Mouse (Mus musculus) MEL (cell line): ENCODE results near the gene Rad51b. TPM values are rescaled to one million over a fixed set of nuclear protein-coding genes. Genes with fewer than 3 reads are reported as not detected.

ENCODE experiments used
- DNase-seq: peaks from one replicate; pipeline ENCODE4 v3.0.0; 2011; ENCODE audit warnings: low read depth, low spot score
- H3K27ac ChIP-seq: 2 replicates; pipeline ENCODE4 v1.5.1; 2012; ENCODE audit warnings: low read depth, mild to moderate bottlenecking, control low read depth, low read length, moderate library complexity; ENCODE audit not compliant: control insufficient read depth
- H3K27me3 ChIP-seq, 2 experiments: fragments of 150-350 bp in 1 of 2; sonication (generic) in 1 of 2; 2 replicates each; pipeline ENCODE4 v1.6.1; 2012; ENCODE audit warnings: low read length in 2 of 2, mild to moderate bottlenecking in 2 of 2, improper control_type of control experiment in 1 of 2, moderate library complexity in 1 of 2; ENCODE audit not compliant: insufficient read depth in 2 of 2, control insufficient read depth in 1 of 2
- H3K36me3 ChIP-seq, 2 experiments: 2 replicates each; pipeline ENCODE4 v1.6.1; 2012 to 2014; ENCODE audit warnings: low read length in 2 of 2, improper control_type of control experiment in 1 of 2, inconsistent platforms in 1 of 2, mild to moderate bottlenecking in 1 of 2; ENCODE audit not compliant: insufficient read depth in 2 of 2, control insufficient read depth in 1 of 2
- H3K4me1 ChIP-seq, 2 experiments: fragments of 150-350 bp in 1 of 2; sonication (generic) in 1 of 2; 2 replicates each; pipeline ENCODE4 v1.6.1; 2012; ENCODE audit warnings: low read length in 2 of 2, improper control_type of control experiment in 1 of 2, mild to moderate bottlenecking in 1 of 2; ENCODE audit not compliant: insufficient read depth in 2 of 2, control insufficient read depth in 1 of 2
- H3K4me3 ChIP-seq, 2 experiments: fragments of 150-350 bp in 1 of 2; sonication (generic) in 1 of 2; 2 replicates each; pipeline ENCODE4 v1.5.1; 2012; ENCODE audit warnings: low read depth in 2 of 2, low read length in 2 of 2, mild to moderate bottlenecking in 2 of 2, moderate library complexity in 2 of 2, control low read depth in 1 of 2, improper control_type of control experiment in 1 of 2; ENCODE audit not compliant: control insufficient read depth in 1 of 2, insufficient read depth in 1 of 2
- H3K79me2 ChIP-seq: 2 replicates; pipeline ENCODE4 v1.6.1; 2012; ENCODE audit warnings: mild to moderate bottlenecking, low read length, moderate library complexity; ENCODE audit not compliant: control insufficient read depth, poor library complexity, insufficient read depth
- H3K9ac ChIP-seq: 2 replicates; pipeline ENCODE4 v1.6.1; 2012; ENCODE audit warnings: low read depth, mild to moderate bottlenecking, control low read depth, low read length, moderate library complexity; ENCODE audit not compliant: control insufficient read depth, poor library complexity, severe bottlenecking
- H3K9me3 ChIP-seq: fragments of 150-350 bp; sonication (generic); replicated peaks from 2 replicates; pipeline ENCODE4 v1.6.1; 2012; ENCODE audit warnings: mild to moderate bottlenecking, low read length, improper control_type of control experiment, moderate library complexity; ENCODE audit not compliant: insufficient read depth
- BHLHE40 ChIP-seq: IDR thresholded peaks from 2 replicates; pipeline ENCODE4 v1.6.1; 2012; ENCODE audit warnings: low read depth, mild to moderate bottlenecking, inconsistent platforms, low read length, improper control_type of control experiment, borderline replicate concordance
- CHD1 ChIP-seq: IDR thresholded peaks from 2 replicates; pipeline ENCODE4 v1.6.1; 2012; ENCODE audit warnings: low read depth, mild to moderate bottlenecking, inconsistent platforms, low read length, improper control_type of control experiment
- CHD2 ChIP-seq: IDR thresholded peaks from 2 replicates; pipeline ENCODE4 v1.6.1; 2011; ENCODE audit warnings: low read length, improper control_type of control experiment
- CTCF ChIP-seq, 3 experiments: IDR thresholded peaks in 2 of 3; conservative IDR thresholded peaks in 1 of 3; 2 replicates each; pipeline ENCODE4 v1.5.1; 2011 to 2012; ENCODE audit warnings: low read length in 3 of 3, low read depth in 2 of 3, mild to moderate bottlenecking in 2 of 3, improper control_type of control experiment in 1 of 3, inconsistent platforms in 1 of 3, mixed read lengths in 1 of 3, moderate library complexity in 1 of 3; ENCODE audit not compliant: control insufficient read depth in 1 of 3, insufficient read depth in 1 of 3, poor library complexity in 1 of 3, severe bottlenecking in 1 of 3
- ELF1 ChIP-seq: IDR thresholded peaks from 2 replicates; pipeline ENCODE4 v1.6.1; 2014; ENCODE audit warnings: low read depth, mild to moderate bottlenecking, inconsistent platforms, low read length, improper control_type of control experiment, moderate library complexity
- ETS1 ChIP-seq: IDR thresholded peaks from 2 replicates; pipeline ENCODE4 v1.6.1; 2012; ENCODE audit warnings: low read depth, mild to moderate bottlenecking, inconsistent platforms, low read length, improper control_type of control experiment, moderate library complexity
- GABPA ChIP-seq: IDR thresholded peaks from 2 replicates; pipeline ENCODE4 v1.6.1; 2012; ENCODE audit warnings: low read depth, mild to moderate bottlenecking, inconsistent platforms, low read length, improper control_type of control experiment, moderate library complexity
- GATA1 ChIP-seq: IDR thresholded peaks from 2 replicates; pipeline ENCODE4 v1.6.1; 2011; ENCODE audit warnings: low read depth, low read length, improper control_type of control experiment
- HCFC1 ChIP-seq: IDR thresholded peaks from 2 replicates; pipeline ENCODE4 v1.6.1; 2012; ENCODE audit warnings: low read depth, mild to moderate bottlenecking, inconsistent platforms, low read length, improper control_type of control experiment, moderate library complexity
- JUND ChIP-seq: IDR thresholded peaks from 2 replicates; pipeline ENCODE4 v1.6.1; 2011; ENCODE audit warnings: low read depth, mild to moderate bottlenecking, improper control_type of control experiment, low read length
- MAFK ChIP-seq: IDR thresholded peaks from 2 replicates; pipeline ENCODE4 v1.6.1; 2011; ENCODE audit warnings: low read depth, mild to moderate bottlenecking, low read length, improper control_type of control experiment, borderline replicate concordance
- MAZ ChIP-seq: IDR thresholded peaks from 2 replicates; pipeline ENCODE4 v1.6.1; 2012; ENCODE audit warnings: low read depth, mild to moderate bottlenecking, inconsistent platforms, low read length, improper control_type of control experiment
- MXI1 ChIP-seq: IDR thresholded peaks from 2 replicates; pipeline ENCODE4 v1.6.1; 2011; ENCODE audit warnings: mild to moderate bottlenecking, low read depth, low read length, improper control_type of control experiment
- MYB ChIP-seq: IDR thresholded peaks from 2 replicates; pipeline ENCODE4 v1.6.1; 2011; ENCODE audit warnings: mild to moderate bottlenecking, low read depth, low read length, improper control_type of control experiment
- MYC ChIP-seq: IDR thresholded peaks from 2 replicates; pipeline ENCODE4 v1.6.1; 2011; ENCODE audit warnings: low read depth, mild to moderate bottlenecking, low read length, improper control_type of control experiment, moderate library complexity
- NRF1 ChIP-seq: IDR thresholded peaks from 2 replicates; pipeline ENCODE4 v1.6.1; 2014; ENCODE audit warnings: low read depth, mild to moderate bottlenecking, inconsistent platforms, low read length, improper control_type of control experiment, moderate library complexity; ENCODE audit not compliant: poor library complexity, insufficient read depth, severe bottlenecking
- POLR2A ChIP-seq, 2 experiments: IDR thresholded peaks; 2 replicates each; pipeline ENCODE4 v1.6.1; 2011 to 2012; ENCODE audit warnings: low read length in 2 of 2, mild to moderate bottlenecking in 2 of 2, control low read depth in 1 of 2, improper control_type of control experiment in 1 of 2, low read depth in 1 of 2, moderate library complexity in 1 of 2; ENCODE audit not compliant: control insufficient read depth in 1 of 2, insufficient read depth in 1 of 2, poor library complexity in 1 of 2
- POLR2AphosphoS2 ChIP-seq: IDR thresholded peaks from 2 replicates; pipeline ENCODE4 v1.6.1; 2011; ENCODE audit warnings: low read length, improper control_type of control experiment
- POLR2AphosphoS5 ChIP-seq: IDR thresholded peaks from 2 replicates; pipeline ENCODE4 v1.6.1; 2012; ENCODE audit warnings: low read depth, borderline replicate concordance, mild to moderate bottlenecking, inconsistent platforms, low read length, moderate library complexity, mixed read lengths
- RCOR1 ChIP-seq: IDR thresholded peaks from 2 replicates; pipeline ENCODE4 v1.6.1; 2012; ENCODE audit warnings: low read depth, mild to moderate bottlenecking, inconsistent platforms, low read length, improper control_type of control experiment
- SIN3A ChIP-seq: IDR thresholded peaks from 2 replicates; pipeline ENCODE4 v1.6.1; 2012; ENCODE audit warnings: low read length, improper control_type of control experiment, inconsistent platforms
- SMC3 ChIP-seq: IDR thresholded peaks from 2 replicates; pipeline ENCODE4 v1.6.1; 2011; ENCODE audit warnings: low read depth, low read length, improper control_type of control experiment
- TAL1 ChIP-seq: IDR thresholded peaks from 2 replicates; pipeline ENCODE4 v1.6.1; 2012; ENCODE audit warnings: mild to moderate bottlenecking, inconsistent platforms, low read length, moderate library complexity, mixed read lengths
- TCF12 ChIP-seq: IDR thresholded peaks from 2 replicates; pipeline ENCODE4 v1.6.1; 2014; ENCODE audit warnings: low read depth, mild to moderate bottlenecking, inconsistent platforms, low read length, improper control_type of control experiment, moderate library complexity
- UBTF ChIP-seq: IDR thresholded peaks from 2 replicates; pipeline ENCODE4 v1.6.1; 2012; ENCODE audit warnings: low read depth, mild to moderate bottlenecking, inconsistent platforms, low read length, improper control_type of control experiment, moderate library complexity, borderline replicate concordance; ENCODE audit not compliant: insufficient read depth
- USF1 ChIP-seq: IDR thresholded peaks from 2 replicates; pipeline ENCODE4 v1.6.1; 2014; ENCODE audit warnings: low read depth, mild to moderate bottlenecking, inconsistent platforms, low read length, improper control_type of control experiment, moderate library complexity
- ZC3H11A ChIP-seq: IDR thresholded peaks from 2 replicates; pipeline ENCODE4 v1.6.1; 2012; ENCODE audit warnings: low read depth, mild to moderate bottlenecking, inconsistent platforms, low read length, improper control_type of control experiment
- ZKSCAN1 ChIP-seq: IDR thresholded peaks from 2 replicates; pipeline ENCODE4 v1.6.1; 2012; ENCODE audit warnings: low read depth, mild to moderate bottlenecking, inconsistent platforms, low read length, improper control_type of control experiment, moderate library complexity
- polyA plus RNA-seq, 2 experiments: library from polyadenylated mRNA; stranded (reverse) in 1 of 2; unstranded in 1 of 2; fragments of >175 nt in 1 of 2; fragments of >200 nt in 1 of 2; gene quantifications; 2 replicates each; pipeline versions ENCODE4 v1.2.1 to v1.2.4; 2012; ENCODE audit warnings: low replicate concordance in 2 of 2, low read depth in 1 of 2; ENCODE audit not compliant: insufficient read length in 2 of 2, insufficient read depth in 1 of 2, missing spikeins in 1 of 2
- total RNA-seq: library from RNA; depleted of rRNA; stranded (reverse); fragments of 300-350 nt; gene quantifications from 2 replicates; pipeline ENCODE4 v1.2.3, GENCODE M21; 2012

Gene Rad51b
- total and polyA plus RNA-seq, 3 experiments: 3.6 to 5.7 TPM; not detected in 1

- Histone ChIP-seq H3K4me3 (no peak overlapping the region), H3K79me2 (no peaks in the 10 kb centered on the region), H3K36me3 (no peaks in the 10 kb centered on the region), H3K9ac (no peak overlapping the region), H3K27ac (no peak overlapping the region), H3K27me3 (no peaks in the 10 kb centered on the region), H3K9me3 (no peaks in the 10 kb centered on the region), H3K4me1 (no peaks in the 10 kb centered on the region)
- no peak for TF ChIP-seq MXI1
- TF ChIP-seq MYC: no peak
- no peak for TF ChIP-seq GABPA
- TF ChIP-seq POLR2AphosphoS2: no peak
- TF ChIP-seq TCF12: no peak
- TF ChIP-seq TAL1: no peak
- no peak for TF ChIP-seq USF1
- no peak for TF ChIP-seq GATA1
- TF ChIP-seq ETS1: no peak
- no peak for TF ChIP-seq CHD2
- TF ChIP-seq UBTF: no peak
- TF ChIP-seq SMC3: no peak
- TF ChIP-seq RCOR1: no peak
- no peak for TF ChIP-seq ZC3H11A
- no peak for TF ChIP-seq POLR2A (IDR thresholded peaks at IDR 0.05; ENCODE audit: control insufficient read depth in 1 of 2, insufficient read depth in 1 of 2, low read depth in 1 of 2, low read length in 2 of 2, poor library complexity in 1 of 2)
- no peak for DNase-seq
Measured at GRCm38 (mm10) chr12:79585336-79585735, 288.3 kb downstream of the Rad51b start.

DNA sequence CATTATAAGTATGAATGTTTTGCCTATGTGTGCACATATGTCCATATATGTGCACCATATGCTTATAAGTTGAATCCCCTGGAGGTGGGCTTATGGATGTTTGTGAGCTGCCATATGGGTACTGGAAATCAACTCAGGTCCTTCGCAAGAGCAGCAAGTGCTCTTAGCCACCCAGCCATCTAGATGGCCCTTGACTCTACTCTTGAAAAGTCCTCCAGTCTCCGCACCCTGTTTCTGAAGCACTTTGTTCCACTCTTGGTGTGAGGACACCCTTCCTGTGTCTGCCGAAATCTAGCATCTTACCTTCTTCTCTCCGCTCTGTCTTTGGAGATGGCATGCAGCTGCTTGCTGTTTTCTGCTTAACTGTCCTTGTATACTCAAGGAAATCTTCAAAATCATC is 291.7 kb downstream of the Rad51b start:
- H3K36me3 ChIP-seq: no peaks in the 10 kb centered on the region
- TF ChIP-seq SIN3A (no peak), MXI1 (no peak), ELF1 (no peak), ZKSCAN1 (no peak), TCF12 (no peak), CTCF (IDR thresholded peaks at IDR 0.05 in 2 of 3, conservative IDR thresholded peaks at IDR 0.05 in 1 of 3; ENCODE audit: control insufficient read depth in 1 of 3, insufficient read depth in 1 of 3, low read depth in 2 of 3, low read length in 3 of 3, poor library complexity in 1 of 3, severe bottlenecking in 1 of 3) (no peak), MAFK (no peak), TAL1 (no peak), MYB (no peak), BHLHE40 (no peak), JUND (no peak), GATA1 (no peak), HCFC1 (no peak), POLR2AphosphoS5 (no peak), ZC3H11A (no peak), MAZ (no peak), CHD1 (no peak), NRF1 (no peak)
- no peak overlapping the region for H3K9ac ChIP-seq
- no peak for DNase-seq
- H3K4me3 ChIP-seq: no peak overlapping the region
- no peaks in the 10 kb centered on the region for H3K4me1 ChIP-seq
- no peaks in the 10 kb centered on the region for H3K27me3 ChIP-seq
- H3K79me2 ChIP-seq: no peaks in the 10 kb centered on the region
- no peaks in the 10 kb centered on the region for H3K9me3 ChIP-seq
- no peak overlapping the region for H3K27ac ChIP-seq
